Mouse (Mus musculus) right cerebral cortex, postnatal 25 days (tissue): Measurements from ENCODE around the gene Celsr1.

Source experiments
- DNase-seq: peaks from one replicate; pipeline ENCODE4 v3.0.0; 2022

Gene Celsr1

GRCm38 (mm10) chr15:86034021-86034523 is 495 bp upstream of the Celsr1 start:
- DNase-seq, result no peak

GRCm38 (mm10) chr15:86032811-86033190 is 776 bp downstream of the Celsr1 start:
- DNase-seq, result no peak

GRCm38 (mm10) chr15:86029981-86030380 is 3.6 kb downstream of the Celsr1 start:
- DNase-seq, result no peak

DNA sequence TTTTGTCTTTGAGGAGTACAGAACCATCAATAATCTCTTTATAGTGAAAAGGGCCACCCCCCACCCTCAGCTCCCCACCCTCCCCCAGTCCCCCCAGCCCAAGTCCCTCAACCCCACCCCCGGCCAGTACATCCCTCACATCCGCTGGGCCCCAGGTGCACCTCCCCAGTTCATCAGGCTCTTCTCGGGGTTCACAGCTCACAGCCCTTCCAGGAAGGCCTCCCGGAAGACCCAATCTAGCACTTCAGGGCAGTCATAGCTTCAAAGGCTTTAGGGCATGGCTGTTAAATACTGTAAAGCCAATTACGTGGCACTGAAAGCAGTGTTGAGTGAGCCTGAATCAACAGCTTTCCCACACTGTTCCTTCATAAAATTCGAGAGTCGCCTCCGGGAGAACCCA is 5.7 kb downstream of the Celsr1 start:
- DNase-seq, result no peak

DNA sequence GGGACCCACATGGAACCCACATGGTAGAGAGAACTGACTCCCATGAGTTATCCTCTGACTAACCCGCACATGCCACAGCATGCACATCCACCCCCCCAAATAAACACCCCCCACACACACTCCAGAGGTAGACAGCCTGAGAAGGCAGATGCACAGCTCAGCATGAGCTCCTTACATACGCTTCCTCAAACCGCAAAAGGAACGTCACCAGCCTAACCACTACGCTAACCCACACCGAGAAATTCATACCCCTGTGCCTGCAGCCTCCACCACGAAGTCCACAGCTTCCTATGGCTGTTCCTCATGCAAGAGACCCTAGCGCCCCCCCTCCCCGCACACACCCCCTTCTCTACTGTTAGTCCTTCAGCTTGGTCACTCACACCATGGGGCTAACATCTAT is 11.6 kb downstream of the Celsr1 start:
- no peak for DNase-seq

DNA sequence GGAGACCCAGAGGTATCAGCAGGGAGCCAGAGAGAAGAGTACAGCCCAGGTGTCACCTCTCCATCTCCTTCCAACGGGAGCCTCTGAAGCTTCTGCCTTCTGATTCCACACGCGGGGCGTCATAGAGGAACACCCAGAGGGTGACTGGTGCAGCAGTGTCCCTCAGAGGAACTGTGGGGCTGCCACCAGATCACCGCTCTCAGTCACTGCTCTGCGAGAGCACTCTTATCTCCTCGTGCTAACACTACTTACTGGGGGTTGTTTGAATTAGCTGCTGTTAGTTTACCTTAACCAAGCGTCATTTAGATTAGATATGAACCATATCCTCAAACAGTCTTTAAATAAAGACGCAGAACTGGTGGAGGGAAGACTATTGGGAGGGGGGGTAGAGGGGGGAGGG is 12.3 kb downstream of the Celsr1 start:
- DNase-seq, result no peak

GRCm38 (mm10) chr15:86020008-86020407 is 13.6 kb downstream of the Celsr1 start:
- no peak for DNase-seq

- DNase-seq, result no peak
These were observed 14.6 kb downstream of the Celsr1 start for GRCm38 (mm10) chr15:86018753-86019512.

GRCm38 (mm10) chr15:86017336-86017735 is 16.2 kb downstream of the Celsr1 start:
- DNase-seq, result no peak

- DNase-seq, result peak; percentile 17
These were observed 17.6 kb downstream of the Celsr1 start for GRCm38 (mm10) chr15:86015860-86016541.

GRCm38 (mm10) chr15:86015026-86015425 is 18.6 kb downstream of the Celsr1 start:
- no peak for DNase-seq

DNA sequence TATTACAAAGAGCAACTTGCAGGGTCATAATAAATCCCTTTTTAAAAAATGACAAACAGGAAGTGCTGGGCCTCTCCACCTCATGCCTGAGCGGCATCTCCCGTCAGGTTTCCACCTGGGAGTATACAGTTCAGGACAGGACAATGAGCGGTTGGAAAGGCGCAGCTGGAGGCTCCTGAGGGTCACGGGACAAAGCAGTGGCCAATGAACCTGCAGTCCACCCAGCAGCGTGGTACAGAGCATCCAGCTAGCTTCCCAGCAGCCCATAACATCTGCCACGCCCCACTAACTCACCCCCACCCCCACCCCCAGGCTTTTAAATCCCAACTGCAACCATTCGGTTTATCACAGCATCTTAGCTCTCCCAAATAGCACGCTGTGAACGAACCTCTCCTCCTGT is 19.9 kb downstream of the Celsr1 start:
- DNase-seq, result no peak

GRCm38 (mm10) chr15:86013130-86013529 is 20.4 kb downstream of the Celsr1 start:
- DNase-seq, result no peak

DNA sequence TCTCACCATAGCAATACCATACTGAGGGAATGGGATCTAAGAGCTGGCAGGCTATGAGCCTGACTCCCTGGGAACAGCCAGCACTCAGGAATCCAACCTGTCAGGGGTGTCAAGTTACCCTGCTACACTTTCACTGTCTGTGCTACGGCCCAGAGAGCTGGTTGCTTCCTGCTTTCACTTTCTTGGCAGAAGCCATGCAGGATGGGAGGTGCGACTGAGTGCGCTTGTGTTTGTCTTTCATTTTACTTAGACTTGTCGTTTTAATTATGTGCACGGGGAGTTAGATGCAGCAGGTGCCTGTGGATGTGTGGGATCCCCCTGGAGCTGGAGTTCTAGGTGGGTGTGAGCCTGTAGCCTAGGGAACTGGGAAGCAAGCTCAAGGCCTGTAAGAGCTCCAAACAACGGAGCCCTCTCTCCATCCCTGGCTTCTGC is 25.9 kb downstream of the Celsr1 start:
- no peak for DNase-seq

DNA sequence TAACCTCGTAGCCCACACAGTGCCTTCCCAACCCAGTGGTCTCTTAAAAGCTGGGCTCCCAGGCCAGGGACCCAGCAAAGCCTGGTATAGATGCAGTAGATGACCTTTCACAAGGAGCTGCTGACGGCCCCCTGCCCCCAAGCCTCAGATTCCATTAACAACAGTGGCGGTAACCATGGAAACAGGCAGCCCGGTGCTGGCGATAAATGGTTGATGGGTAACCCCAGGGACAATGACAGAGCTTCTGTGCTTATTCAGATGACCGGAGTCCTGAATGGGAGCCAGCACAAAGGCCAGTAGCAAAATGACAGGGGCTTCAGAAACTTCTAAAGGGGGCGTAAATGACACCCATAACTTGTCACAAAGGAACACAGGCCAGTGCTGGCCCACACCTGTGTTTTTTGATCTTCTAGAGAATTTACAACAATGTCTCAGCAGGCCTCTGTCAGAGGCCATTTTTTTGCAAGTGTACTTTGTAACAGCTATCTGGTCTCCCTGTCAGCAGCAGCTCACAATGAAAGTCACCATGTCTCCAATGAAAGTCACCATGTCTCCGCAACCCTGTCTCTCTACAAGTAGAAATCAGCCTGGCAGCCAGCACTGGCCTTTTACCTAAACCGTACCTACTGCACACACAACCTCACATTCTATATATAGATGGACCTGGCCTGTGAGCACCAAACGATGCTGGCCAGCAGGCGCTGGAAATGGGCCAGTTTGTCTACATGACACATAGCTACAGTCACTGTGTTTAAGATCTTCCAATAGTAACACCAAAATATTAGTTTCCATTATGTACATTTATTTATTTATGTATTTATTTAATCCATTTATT is 27.7 kb downstream of the Celsr1 start:
- DNase-seq, result no peak

GRCm38 (mm10) chr15:86004048-86004447 is 29.5 kb downstream of the Celsr1 start:
- no peak for DNase-seq

- peak; percentile 16 for DNase-seq
These were observed 32.8 kb downstream of the Celsr1 start for GRCm38 (mm10) chr15:86000706-86001292.

GRCm38 (mm10) chr15:85998525-85999230 is 34.9 kb downstream of the Celsr1 start:
- no peak for DNase-seq

DNA sequence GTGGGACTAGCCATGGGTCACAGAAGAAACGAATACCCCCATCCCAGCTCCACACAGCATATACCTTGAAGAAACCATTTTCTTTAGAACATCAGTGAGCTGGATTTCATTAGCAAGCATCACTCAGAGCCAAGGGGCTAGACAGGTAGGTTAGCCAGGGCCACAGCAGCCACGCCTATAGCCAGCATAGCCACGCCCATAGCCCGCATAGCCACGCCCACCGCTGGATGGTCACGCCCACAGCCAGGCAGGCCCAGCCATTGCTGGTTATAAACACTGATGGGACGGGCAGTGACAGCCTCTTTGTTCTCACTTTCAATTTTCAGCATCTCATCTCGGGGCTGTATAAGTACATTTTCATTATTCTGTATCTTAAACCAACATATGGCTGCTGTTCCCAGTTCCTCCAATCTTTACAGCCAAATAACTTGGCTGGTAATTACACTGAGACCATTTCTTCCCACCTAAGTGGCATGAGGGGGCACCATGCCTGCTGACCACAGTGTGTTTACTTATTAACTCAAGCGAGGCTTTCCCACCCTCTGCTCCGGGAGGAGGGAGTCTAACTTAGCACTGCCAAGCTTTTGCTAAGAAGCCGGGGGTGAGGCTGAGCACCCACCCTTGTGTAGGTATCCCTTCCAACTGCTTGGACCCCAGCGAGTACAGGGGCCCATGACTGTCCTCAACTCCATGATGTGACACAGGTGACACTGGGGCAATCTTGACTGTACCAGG is 37.4 kb downstream of the Celsr1 start:
- no peak for DNase-seq

DNA sequence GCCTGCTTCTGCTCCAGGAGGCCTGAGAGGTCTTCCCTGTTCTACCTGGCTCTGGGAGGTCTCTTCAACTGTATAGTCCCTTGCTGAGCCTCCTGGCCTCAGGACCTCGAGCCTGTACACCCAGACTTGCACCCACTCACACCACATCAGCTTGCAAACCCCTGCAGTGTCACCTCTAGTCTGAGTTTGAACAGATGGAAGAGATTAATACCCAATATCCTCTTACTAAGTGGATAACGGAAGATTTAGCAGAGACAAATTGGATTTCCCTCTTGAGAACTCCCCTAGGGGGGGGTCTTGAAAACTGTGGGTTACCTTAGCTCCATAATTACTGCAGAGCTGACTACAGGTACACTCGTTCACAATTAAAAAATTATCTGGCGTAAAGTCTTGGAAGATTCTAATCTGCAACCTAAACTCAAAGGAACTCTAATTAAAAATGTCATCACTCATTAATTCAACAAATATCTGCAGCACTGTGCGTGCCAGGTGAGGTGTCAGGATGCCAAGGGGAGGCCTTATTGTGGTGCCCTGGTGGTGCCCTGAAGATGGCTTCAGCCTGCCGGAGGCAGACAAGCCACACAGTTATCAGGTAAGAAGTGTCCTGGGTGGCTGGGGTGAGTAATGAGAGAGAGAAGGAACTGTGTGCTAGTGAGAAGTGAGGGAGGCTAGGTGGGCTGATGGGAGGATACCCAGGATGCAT is 38.5 kb downstream of the Celsr1 start:
- no peak for DNase-seq
